8 mouse cellular contexts compared by ENCODE assay signal in genomic region chr7:38023451-38023850, GRCm38 (mm10). TPM values are rescaled to one million over a fixed set of nuclear protein-coding genes. Genes with fewer than 3 reads are reported as not detected.
DNase-seq lines count a peak whose midpoint lies in the region; ATAC-seq lines count a peak whose summit lies in the region.

Uri1 (minus strand) TSS chr7:38023551.

- H3K27me3 ChIP-seq in embryonic facial prominence, embryonic 10.5 days (replicated peaks; ENCODE audit: low read depth, poor library complexity, severe bottlenecking) = no peaks in the 10 kb centered on the region
- no peaks in the 10 kb centered on the region for H3K27me3 ChIP-seq in heart, embryonic 12.5 days (replicated peaks)
- H3K27me3 ChIP-seq in neural tube, embryonic 13.5 days = no peaks in the 10 kb centered on the region

- H3K9ac ChIP-seq in heart, embryonic 12.5 days = no peak within 1 kb of the TSS
- no peak within 1 kb of the TSS for H3K9ac ChIP-seq in neural tube, embryonic 13.5 days

- DNase-seq in left cerebral cortex, adult 18-20 months (ENCODE audit: low spot score in 2 of 2) = no peak
- no peak for DNase-seq in left cerebral cortex, adult 11 months (ENCODE audit: low spot score)
- DNase-seq in embryonic facial prominence, embryonic 10.5 days (ENCODE audit: low spot score) = no peak
- DNase-seq in left cerebral cortex, postnatal 10 days (ENCODE audit: extremely low spot score in 1 of 2, low spot score in 2 of 2) = no peak
- DNase-seq in right cerebral cortex, postnatal 36 days (ENCODE audit: low spot score in 2 of 2) = no peak
- DNase-seq in thymus, postnatal 14 days = no peak

- H3K4me2 ChIP-seq in heart, embryonic 12.5 days = no peak within 1 kb of the TSS
- H3K4me2 ChIP-seq in neural tube, embryonic 13.5 days = no peak within 1 kb of the TSS

- H3K27ac ChIP-seq in embryonic facial prominence, embryonic 10.5 days (replicated peaks) = no peak within 1 kb of the TSS
- H3K27ac ChIP-seq in heart, embryonic 12.5 days (ENCODE audit: poor library complexity, severe bottlenecking) = no peak within 1 kb of the TSS
- H3K27ac ChIP-seq in neural tube, embryonic 13.5 days (replicated peaks) = no peak within 1 kb of the TSS

- H3K36me3 ChIP-seq in embryonic facial prominence, embryonic 10.5 days (replicated peaks) = no peaks in the 10 kb centered on the region
- no peaks in the 10 kb centered on the region for H3K36me3 ChIP-seq in heart, embryonic 12.5 days
- H3K36me3 ChIP-seq in neural tube, embryonic 13.5 days = no peaks in the 10 kb centered on the region

- no peak within 1 kb of the TSS for H3K4me3 ChIP-seq in embryonic facial prominence, embryonic 10.5 days
- H3K4me3 ChIP-seq in heart, embryonic 12.5 days = no peak within 1 kb of the TSS
- no peak within 1 kb of the TSS for H3K4me3 ChIP-seq in neural tube, embryonic 13.5 days

- H3K9me3 ChIP-seq in embryonic facial prominence, embryonic 10.5 days = no peaks in the 10 kb centered on the region
- no peaks in the 10 kb centered on the region for H3K9me3 ChIP-seq in heart, embryonic 12.5 days (replicated peaks)
- no peaks in the 10 kb centered on the region for H3K9me3 ChIP-seq in neural tube, embryonic 13.5 days

- 91% methylated on average over 8 of the region's 8 CpGs for WGBS in embryonic facial prominence, embryonic 10.5 days
- 86% methylated on average over 8 of the region's 8 CpGs for WGBS in heart, embryonic 12.5 days
- 92% methylated on average over 8 of the region's 8 CpGs for WGBS in neural tube, embryonic 13.5 days

- intact Hi-C loops in left cerebral cortex, postnatal 10 days (cut with DNase I) = no loop called here

- H3K4me1 ChIP-seq in embryonic facial prominence, embryonic 10.5 days = peaks cover 4% of the 10 kb centered on the region; the same call in 1 of the 2 replicates
- H3K4me1 ChIP-seq in heart, embryonic 12.5 days (replicated peaks) = no peaks in the 10 kb centered on the region
- H3K4me1 ChIP-seq in neural tube, embryonic 13.5 days (replicated peaks) = peaks cover 1% of the 10 kb centered on the region; the same call in 1 of the 2 replicates

- no peak for ATAC-seq in heart, embryonic 12.5 days (ENCODE audit: insufficient number of reproducible peaks, low FRiP score)
- ATAC-seq in neural tube, embryonic 13.5 days (ENCODE audit: low read depth) = no peak

RNA-seq across cellular contexts. Expression of gene Uri1, which starts in this region (rescaled TPM):
- total RNA-seq in left cerebral cortex, adult 18-20 months (2021) = 10 to 100 TPM; 50.5 to 51.0 TPM
- 48.3 and 49.0 TPM in 2 replicates for polyA plus RNA-seq in embryonic facial prominence, embryonic 10.5 days (2016; fragmentation: Nextera tagmentation; extraction: Ambion mirVana)
- 43.5 and 44.2 TPM in 2 replicates for polyA plus RNA-seq in heart, embryonic 12.5 days (2016; fragmentation: Nextera tagmentation; extraction: Ambion mirVana)
- 10 to 100 TPM; 39.5 to 40.5 TPM for total RNA-seq in left cerebral cortex, postnatal 10 days (2021)
- 40.8 and 41.2 TPM in 2 replicates for polyA plus RNA-seq in neural tube, embryonic 13.5 days (2015; fragmentation: Nextera tagmentation; extraction: Ambion mirVana)
